ENCODE assay signal across 1 mouse cellular context in the genomic region with DNA sequence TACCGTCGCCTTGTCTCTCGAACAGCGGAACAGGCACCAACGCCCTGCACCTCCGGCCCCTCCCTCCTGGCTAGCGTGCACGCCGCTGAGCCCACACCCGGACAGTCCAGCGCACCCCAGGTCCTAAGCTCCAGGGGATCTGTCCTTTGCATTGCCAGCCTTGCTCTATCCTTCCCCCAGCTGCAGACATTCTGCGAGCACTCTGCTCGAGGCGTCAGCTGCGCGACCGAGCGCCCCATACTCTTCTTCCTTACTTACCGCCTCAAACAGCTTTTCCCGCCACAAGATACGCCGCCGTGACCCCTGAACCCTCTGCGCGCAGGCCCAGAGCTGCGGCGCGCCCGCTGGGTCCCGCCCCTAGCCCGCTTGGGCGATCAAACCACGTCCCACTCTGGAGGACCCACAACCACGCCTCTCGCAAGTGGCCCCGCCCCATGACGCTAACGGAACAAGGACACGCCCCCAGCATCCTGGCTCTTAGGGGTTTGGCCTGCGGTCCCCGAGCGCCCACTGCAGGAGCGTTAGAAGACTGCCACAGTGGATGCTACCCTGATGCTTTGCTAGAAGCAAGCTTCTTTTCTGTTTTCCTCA.
A peak's percentile ranks its signal among the peaks of the same experiment; 100 is the strongest.
TF ChIP-seq lines count a peak whose summit lies in the region.

A gene (minus strand): TSS at position 353 of the 591 bp plus-strand sequence.

TF ChIP-seq in MEL, 35 proteins besides CTCF, POLR2A, EP300 and RAD21 (continued from another document):
- peak; percentile 8; the same call in 1 of the 2 replicates for TF ChIP-seq TBP (IDR thresholded peaks at IDR 0.05; ENCODE audit: low read depth, low read length)
- no peak for TF ChIP-seq ZKSCAN1 (IDR thresholded peaks at IDR 0.05; ENCODE audit: low read depth, low read length)
- peak; percentile 28; the same call in 1 of the 2 replicates for TF ChIP-seq MYC (IDR thresholded peaks at IDR 0.05; ENCODE audit: low read depth, low read length)
- peak; percentile 86 for TF ChIP-seq NRF1 (IDR thresholded peaks at IDR 0.05; ENCODE audit: insufficient read depth, low read depth, low read length, poor library complexity, severe bottlenecking)
- TF ChIP-seq MAX (IDR thresholded peaks at IDR 0.05; ENCODE audit: low read length), result no peak
- peak; percentile 26; the same call in 1 of the 2 replicates for TF ChIP-seq USF1 (IDR thresholded peaks at IDR 0.05; ENCODE audit: low read depth, low read length)
- no peak for TF ChIP-seq TAL1 (IDR thresholded peaks at IDR 0.05; ENCODE audit: low read length)
- TF ChIP-seq MAZ (IDR thresholded peaks at IDR 0.05; ENCODE audit: low read depth, low read length), result peak; percentile 80; the same call in 1 of the 2 replicates
- TF ChIP-seq RCOR1 (IDR thresholded peaks at IDR 0.05; ENCODE audit: low read depth, low read length), result no peak
- 0 out of 2 replicates have a peak, but pooled peaks have one; percentile 25 for TF ChIP-seq ZMIZ1 (IDR thresholded peaks at IDR 0.05; ENCODE audit: low read depth, low read length)
- no peak; the same call in 1 of the 2 replicates for TF ChIP-seq NELFE (IDR thresholded peaks at IDR 0.05; ENCODE audit: low read depth, low read length)
- peak; percentile 8; the same call in 1 of the 2 replicates for TF ChIP-seq TCF12 (IDR thresholded peaks at IDR 0.05; ENCODE audit: low read depth, low read length)
- no peak for TF ChIP-seq JUND (IDR thresholded peaks at IDR 0.05; ENCODE audit: low read depth, low read length)
